Comparison of ENCODE assay signal across 21 mouse cellular contexts in the genomic region with DNA sequence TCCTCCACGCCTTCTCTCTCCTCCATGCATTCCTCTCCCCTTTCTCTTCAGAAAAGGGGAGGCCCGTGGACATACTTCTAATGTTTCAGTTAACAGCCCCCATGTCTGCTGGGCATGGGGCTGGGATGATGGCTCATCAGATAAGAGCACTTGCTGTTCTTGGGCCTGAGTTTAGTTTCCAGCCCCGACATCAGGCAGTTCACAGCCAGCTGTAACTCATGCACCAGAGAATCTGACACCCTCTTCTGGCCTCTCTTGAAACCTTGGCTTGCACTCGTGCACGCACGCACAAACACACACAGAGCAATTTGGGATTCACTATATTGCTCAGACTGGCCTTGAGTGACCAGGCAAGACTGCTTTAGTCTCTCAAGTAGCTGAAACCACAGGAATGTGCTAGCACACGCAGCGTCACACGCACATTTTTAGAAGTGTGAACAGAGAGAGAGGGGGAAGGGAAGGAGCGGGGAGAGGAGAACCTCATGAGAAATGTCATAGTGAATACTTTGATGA. TPM values are rescaled to one million over a fixed set of nuclear protein-coding genes. Genes with fewer than 3 reads are reported as not detected.
DNase-seq lines count a peak whose midpoint lies in the region; ATAC-seq lines count a peak whose summit lies in the region.
"Had no signal": no experiment of that assay in that cellular context is flagged by ENCODE, and none has a peak within 500 bp of the region (broad histone marks: within the 10 kb centered on the region; RNA-seq: fewer than 3 reads in every experiment).

TSS of gene Tph1 (minus strand) at position 378 of the 513 bp plus-strand sequence.

- no peak within 1 kb of the TSS for H3K4me2 ChIP-seq in forebrain, embryonic 15.5 days (replicated peaks)
- H3K4me2 ChIP-seq in forebrain, embryonic 11.5 days (ENCODE audit: low read depth, low read length, severe bottlenecking) = no peak within 1 kb of the TSS
- H3K4me2 ChIP-seq in kidney, embryonic 14.5 days (replicated peaks; ENCODE audit: low read depth, low read length) = no peak within 1 kb of the TSS
- H3K4me2 ChIP-seq: forebrain, embryonic 13.5 days; hindbrain, embryonic 15.5 days; neural tube, embryonic 15.5 days had no signal

- H3K36me3 ChIP-seq in forebrain, embryonic 15.5 days = no peaks in the 10 kb centered on the region
- no peaks in the 10 kb centered on the region for H3K36me3 ChIP-seq in forebrain, embryonic 11.5 days (ENCODE audit: control insufficient read depth, insufficient read depth, low read length)
- H3K36me3 ChIP-seq in kidney, embryonic 14.5 days (ENCODE audit: control insufficient read depth, insufficient read depth, low read length) = no peaks in the 10 kb centered on the region
- H3K36me3 ChIP-seq: hindbrain, embryonic 15.5 days; midbrain, embryonic 10.5 days; neural tube, embryonic 15.5 days had no signal

- no peak for DNase-seq in forebrain, embryonic 11.5 days (ENCODE audit: low spot score)
- DNase-seq in kidney, postnatal 25 days = no peak
- peak; percentile 9 for DNase-seq in lung, postnatal 10 days
- no peak for DNase-seq in lung, adult 18-20 months
- DNase-seq in left cerebral cortex, postnatal 25 days (ENCODE audit: low spot score in 2 of 2) = no peak
- DNase-seq: B cell, adult 2 months; cerebellum, adult 8-10 months; heart, postnatal 10 days; layer of hippocampus, postnatal 36 days; liver; liver, postnatal 0 days; right cerebral cortex, postnatal 25 days; thymus, postnatal 36 days had no signal

- H3K27me3 ChIP-seq in forebrain, embryonic 15.5 days = no peaks in the 10 kb centered on the region
- peaks cover under 1% of the 10 kb centered on the region; the same call in 1 of the 2 replicates for H3K27me3 ChIP-seq in forebrain, embryonic 11.5 days (ENCODE audit: control insufficient read depth, insufficient read depth, low read length)
- no peaks in the 10 kb centered on the region for H3K27me3 ChIP-seq in kidney, embryonic 14.5 days (ENCODE audit: control insufficient read depth, insufficient read depth, low read length)
- H3K27me3 ChIP-seq: hindbrain, embryonic 15.5 days; neural tube, embryonic 15.5 days had no signal

- H3K4me3 ChIP-seq in forebrain, embryonic 15.5 days = no peak within 1 kb of the TSS
- no peak within 1 kb of the TSS for H3K4me3 ChIP-seq in forebrain, embryonic 11.5 days (ENCODE audit: low read depth, low read length)
- H3K4me3 ChIP-seq in kidney, embryonic 14.5 days (ENCODE audit: low read length) = no peak within 1 kb of the TSS
- H3K4me3 ChIP-seq: forebrain, embryonic 13.5 days; hindbrain, embryonic 15.5 days; midbrain, embryonic 10.5 days; neural tube, embryonic 15.5 days had no signal

- H3K9me3 ChIP-seq in forebrain, embryonic 15.5 days = no peaks in the 10 kb centered on the region
- no peaks in the 10 kb centered on the region for H3K9me3 ChIP-seq in forebrain, embryonic 11.5 days (ENCODE audit: control insufficient read depth, low read length)
- H3K9me3 ChIP-seq in kidney, embryonic 14.5 days (ENCODE audit: control insufficient read depth, low read length) = no peaks in the 10 kb centered on the region
- H3K9me3 ChIP-seq: forebrain, embryonic 13.5 days; hindbrain, embryonic 15.5 days; midbrain, embryonic 10.5 days; neural tube, embryonic 15.5 days had no signal

- no peak within 1 kb of the TSS for H3K9ac ChIP-seq in forebrain, embryonic 15.5 days (replicated peaks)
- H3K9ac ChIP-seq in forebrain, embryonic 11.5 days (ENCODE audit: low read length) = no peak within 1 kb of the TSS
- no peak within 1 kb of the TSS for H3K9ac ChIP-seq in kidney, embryonic 14.5 days (ENCODE audit: low read depth, low read length)
- H3K9ac ChIP-seq: forebrain, embryonic 13.5 days; hindbrain, embryonic 15.5 days; liver, postnatal 0 days; neural tube, embryonic 15.5 days had no signal

- ATAC-seq in forebrain, embryonic 15.5 days (replicated peaks) = no peak
- ATAC-seq in forebrain, embryonic 11.5 days (replicated peaks; ENCODE audit: low FRiP score) = no peak
- peak; percentile 56; the same call in 1 of the 2 replicates for ATAC-seq in kidney, embryonic 14.5 days (ENCODE audit: low FRiP score, low TSS enrichment)
- ATAC-seq: forebrain, embryonic 13.5 days; intestine, embryonic 16.5 days; liver, postnatal 0 days had no signal

- intact Hi-C loops in left cerebral cortex, postnatal 25 days (cut with DNase I) = no loop called here

- peaks cover 8% of the 10 kb centered on the region; the same call in 1 of the 2 replicates for H3K4me1 ChIP-seq in forebrain, embryonic 15.5 days
- H3K4me1 ChIP-seq in forebrain, embryonic 11.5 days (replicated peaks; ENCODE audit: control insufficient read depth, insufficient read depth, low read length) = no peaks in the 10 kb centered on the region; the same call in 1 of the 2 replicates
- peaks cover 6% of the 10 kb centered on the region for H3K4me1 ChIP-seq in kidney, embryonic 14.5 days (ENCODE audit: control insufficient read depth, insufficient read depth, low read length)

- 72% methylated on average over 10 of the region's 10 CpGs for WGBS in forebrain, embryonic 15.5 days
- 65% methylated on average over 9 of the region's 10 CpGs for WGBS in forebrain, embryonic 11.5 days
- 26% methylated on average over 10 of the region's 10 CpGs for WGBS in kidney, embryonic 14.5 days

- peak within 1 kb of the TSS; percentile 28 for H3K27ac ChIP-seq in forebrain, embryonic 15.5 days (replicated peaks)
- no peak within 1 kb of the TSS for H3K27ac ChIP-seq in forebrain, embryonic 11.5 days (ENCODE audit: low read depth, low read length)
- H3K27ac ChIP-seq in kidney, embryonic 14.5 days (ENCODE audit: low read depth, low read length) = no peak within 1 kb of the TSS
- H3K27ac ChIP-seq: forebrain, embryonic 13.5 days; hindbrain, embryonic 15.5 days; midbrain, embryonic 10.5 days; neural tube, embryonic 15.5 days had no signal

RNA-seq across cellular contexts. Expression of gene Tph1, which starts in this region (rescaled TPM):
- polyA plus RNA-seq in forebrain, embryonic 15.5 days (2015; fragmentation: Nextera tagmentation; extraction: Ambion mirVana) = 0.46 and 2.9 TPM in 2 replicates
- polyA plus RNA-seq in forebrain, embryonic 11.5 days (2014; fragmentation: Nextera tagmentation; extraction: Ambion mirVana) = 0.13 and 0.19 TPM in 2 replicates
- 0.86 and 1.1 TPM in 2 replicates for polyA plus RNA-seq in kidney, embryonic 14.5 days (2014; fragmentation: Nextera tagmentation; extraction: Ambion mirVana)
- total RNA-seq in left cerebral cortex, postnatal 25 days (2021) = under 1 TPM; 0.21 to 0.32 TPM
- total RNA-seq: heart, postnatal 10 days had no signal
- polyA plus RNA-seq: liver, postnatal 0 days; neural tube, embryonic 15.5 days; testis, adult 2 months had no signal
